Mouse (Mus musculus): Measurements from ENCODE around the gene Krtap17-1. TPM values are rescaled to one million over a fixed set of nuclear protein-coding genes. Genes with fewer than 3 reads are reported as not detected.
A peak's percentile ranks its signal among the peaks of the same experiment; 100 is the strongest.

The Krtap17-1 gene
- polyA plus RNA-seq (2014; fragmentation: Nextera tagmentation; extraction: Ambion mirVana): not detected in 2 replicates

DNA sequence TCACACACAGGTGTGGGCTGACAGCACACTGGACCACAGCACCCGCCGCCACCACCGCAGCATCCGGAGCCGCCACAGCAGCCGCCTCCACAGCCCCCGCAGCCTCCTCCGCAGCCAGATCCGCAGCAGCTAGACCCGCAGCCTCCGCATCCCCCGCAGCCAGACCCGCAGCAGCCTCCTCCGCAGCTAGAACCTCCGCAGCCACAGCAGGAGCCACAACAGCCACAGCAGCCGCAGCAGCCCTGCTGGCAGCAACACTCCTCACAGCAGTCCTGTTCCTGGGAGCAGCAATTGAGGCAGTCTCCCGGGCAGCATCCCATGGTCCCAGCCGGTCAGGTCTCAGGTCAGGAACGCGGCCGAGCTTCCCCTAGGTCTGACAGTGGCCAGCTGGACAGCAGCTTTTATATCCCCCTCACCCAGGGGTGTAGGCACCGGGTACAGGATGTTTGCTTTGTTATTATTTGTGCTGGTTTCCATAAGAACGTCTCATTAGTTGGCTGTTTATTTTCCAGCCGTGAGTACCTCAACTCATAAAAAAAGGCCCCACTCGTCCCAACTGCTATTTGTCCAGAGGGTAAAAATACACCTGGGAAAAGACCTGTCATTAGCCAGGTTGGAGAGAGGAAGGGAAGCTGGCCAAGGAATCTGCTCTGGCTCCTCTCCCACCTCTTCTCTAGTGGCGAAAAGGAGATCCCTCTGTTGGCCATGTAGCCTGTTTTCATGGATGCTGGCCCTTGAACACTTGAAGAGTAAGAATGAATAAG, at the start of gene Krtap17-1:
TSS of gene Krtap17-1 (minus strand) at position 375 of the 764 bp plus-strand sequence.
- WGBS: 30% methylated on average over 25 of the region's 26 CpGs
- DNase-seq (ENCODE audit: low spot score) (no peak), ATAC-seq (replicated peaks; ENCODE audit: low FRiP score) (no peak)
- H3K4me2 ChIP-seq (ENCODE audit: low read depth, low read length, severe bottlenecking): peak within 1 kb of the TSS; percentile 21; the same call in 1 of the 2 replicates
- no peak within 1 kb of the TSS for H3K27ac ChIP-seq (ENCODE audit: low read depth, low read length)
- H3K9me3 ChIP-seq (ENCODE audit: control insufficient read depth, low read length): no peaks in the 10 kb centered on the region
- peak within 1 kb of the TSS; percentile 10; the same call in 1 of the 2 replicates for H3K4me3 ChIP-seq (ENCODE audit: low read depth, low read length)
- H3K4me1 ChIP-seq (replicated peaks; ENCODE audit: control insufficient read depth, insufficient read depth, low read length): no peaks in the 10 kb centered on the region
- no peak within 1 kb of the TSS; the same call in 1 of the 2 replicates for H3K9ac ChIP-seq (ENCODE audit: low read length)
- no peaks in the 10 kb centered on the region for H3K36me3 ChIP-seq (ENCODE audit: control insufficient read depth, insufficient read depth, low read length)
- H3K27me3 ChIP-seq (ENCODE audit: control insufficient read depth, insufficient read depth, low read length): no peaks in the 10 kb centered on the region

DNA sequence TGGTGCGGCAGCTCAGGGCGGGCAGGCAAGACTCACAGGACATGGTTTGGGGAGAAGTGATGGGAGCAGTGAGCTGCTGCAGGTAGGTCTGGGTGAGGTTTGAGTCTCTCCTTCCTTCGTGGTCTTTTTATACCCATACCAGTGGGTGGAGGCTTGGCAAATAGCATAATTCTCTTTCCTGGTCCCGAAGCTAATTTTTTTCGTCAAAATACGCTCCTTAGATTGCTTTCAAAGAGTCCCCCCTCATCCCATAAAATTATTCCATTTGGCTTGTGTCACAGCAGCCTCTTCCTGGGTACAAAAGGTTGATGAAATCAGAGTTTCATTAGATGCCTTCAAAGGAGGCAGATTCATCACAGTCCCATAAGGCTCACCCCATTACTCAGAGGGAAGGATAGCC, 47.7 kb upstream of the Krtap17-1 start, which contains the start of gene Krt34:
TSS of gene Krt34 (minus strand) at position 101 of the 400 bp plus-strand sequence.
- Histone ChIP-seq H3K36me3 (ENCODE audit: control insufficient read depth, insufficient read depth, low read length) (no peaks in the 10 kb centered on the region), H3K9ac (ENCODE audit: low read length) (no peak within 1 kb of the TSS), H3K4me3 (ENCODE audit: low read depth, low read length) (no peak within 1 kb of the TSS), H3K27me3 (ENCODE audit: control insufficient read depth, insufficient read depth, low read length) (no peaks in the 10 kb centered on the region), H3K9me3 (ENCODE audit: control insufficient read depth, low read length) (no peaks in the 10 kb centered on the region), H3K4me2 (ENCODE audit: low read depth, low read length, severe bottlenecking) (no peak within 1 kb of the TSS), H3K27ac (ENCODE audit: low read depth, low read length) (no peak within 1 kb of the TSS), H3K4me1 (replicated peaks; ENCODE audit: control insufficient read depth, insufficient read depth, low read length) (no peaks in the 10 kb centered on the region)
- no peak for DNase-seq (ENCODE audit: low spot score)
- 87% methylated on average over 6 of the region's 6 CpGs for WGBS
- no peak for ATAC-seq (replicated peaks; ENCODE audit: low FRiP score)

DNA sequence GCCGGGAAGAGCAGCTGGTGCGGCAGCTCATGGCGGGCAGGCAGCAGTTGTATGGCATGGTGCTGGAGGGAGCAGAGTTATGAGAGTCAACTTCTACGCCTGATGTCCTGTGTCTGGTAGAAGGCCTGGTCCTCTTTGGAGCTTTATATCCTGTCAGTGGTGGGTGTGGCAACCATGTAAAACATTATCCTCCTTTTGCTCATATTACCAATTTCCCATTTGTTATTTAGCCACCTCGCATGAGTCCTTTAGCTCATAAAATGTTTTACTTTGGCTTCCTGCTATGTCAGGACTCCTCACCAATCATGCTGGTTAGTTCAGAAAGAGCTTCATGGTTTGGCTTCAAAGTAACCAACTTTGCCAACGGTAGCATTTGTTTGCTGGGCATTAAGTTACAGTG, 36.0 kb upstream of the Krtap17-1 start, which contains the start of gene Krt33b:
TSS of gene Krt33b (minus strand) at position 101 of the 400 bp plus-strand sequence.
- WGBS: 97% methylated on average over 6 of the region's 6 CpGs
- Histone ChIP-seq H3K27me3 (ENCODE audit: control insufficient read depth, insufficient read depth, low read length) (no peaks in the 10 kb centered on the region), H3K4me1 (replicated peaks; ENCODE audit: control insufficient read depth, insufficient read depth, low read length) (no peaks in the 10 kb centered on the region), H3K9me3 (ENCODE audit: control insufficient read depth, low read length) (no peaks in the 10 kb centered on the region), H3K9ac (ENCODE audit: low read length) (no peak within 1 kb of the TSS), H3K36me3 (ENCODE audit: control insufficient read depth, insufficient read depth, low read length) (no peaks in the 10 kb centered on the region), H3K4me2 (ENCODE audit: low read depth, low read length, severe bottlenecking) (no peak within 1 kb of the TSS), H3K4me3 (ENCODE audit: low read depth, low read length) (no peak within 1 kb of the TSS), H3K27ac (ENCODE audit: low read depth, low read length) (no peak within 1 kb of the TSS)
- DNase-seq (ENCODE audit: low spot score): no peak
- ATAC-seq (replicated peaks; ENCODE audit: low FRiP score): no peak

DNA sequence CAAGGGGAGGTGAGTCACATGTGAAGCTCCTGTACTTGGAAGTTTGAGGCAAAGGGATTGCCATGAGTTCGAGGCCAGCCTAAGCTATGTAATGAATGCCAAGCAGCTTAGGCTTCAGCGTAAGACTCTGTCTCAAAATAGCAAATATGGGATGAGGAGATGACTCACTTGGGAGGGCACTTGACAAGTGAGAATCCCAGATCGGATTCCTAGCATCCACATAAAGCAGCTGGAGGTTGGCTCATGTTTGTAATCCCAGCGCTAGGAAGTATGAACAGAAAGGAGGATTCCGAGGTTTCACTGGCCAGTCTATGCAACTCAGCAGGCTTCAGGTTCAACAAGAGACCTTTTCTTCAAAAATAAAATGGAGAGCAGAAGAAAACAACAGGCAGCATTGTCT, 27.6 kb upstream of the Krtap17-1 start:
- H3K9me3 ChIP-seq (ENCODE audit: control insufficient read depth, low read length): no peaks in the 10 kb centered on the region
- no peak overlapping the region for H3K27ac ChIP-seq (ENCODE audit: low read depth, low read length)
- no peak overlapping the region for H3K4me2 ChIP-seq (ENCODE audit: low read depth, low read length, severe bottlenecking)
- H3K4me1 ChIP-seq (replicated peaks; ENCODE audit: control insufficient read depth, insufficient read depth, low read length): no peaks in the 10 kb centered on the region
- no peak overlapping the region for H3K4me3 ChIP-seq (ENCODE audit: low read depth, low read length)
- ATAC-seq (replicated peaks; ENCODE audit: low FRiP score) (no peak), DNase-seq (ENCODE audit: low spot score) (no peak)
- WGBS: 86% methylated on average over 5 of the region's 5 CpGs
- no peaks in the 10 kb centered on the region for H3K27me3 ChIP-seq (ENCODE audit: control insufficient read depth, insufficient read depth, low read length)
- no peak overlapping the region for H3K9ac ChIP-seq (ENCODE audit: low read length)
- no peaks in the 10 kb centered on the region for H3K36me3 ChIP-seq (ENCODE audit: control insufficient read depth, insufficient read depth, low read length)

DNA sequence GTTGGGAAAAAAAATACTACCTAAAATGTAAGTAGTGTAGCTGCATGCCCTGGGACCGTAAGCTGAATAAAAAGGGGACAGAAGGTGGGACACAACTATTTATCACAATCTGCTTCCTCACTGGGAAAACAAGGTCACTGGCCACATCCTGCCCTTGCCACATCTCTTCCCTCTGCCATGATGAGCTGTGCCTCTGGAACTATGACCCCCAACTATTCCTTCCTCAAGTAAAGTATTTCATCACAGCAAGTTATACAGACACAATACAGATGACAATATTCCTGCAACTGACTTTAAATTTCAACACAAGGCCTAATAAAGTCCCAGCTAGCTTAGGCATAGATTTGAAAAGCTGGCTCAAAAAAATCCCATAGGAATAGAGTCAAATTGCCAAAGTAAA, 25.7 kb upstream of the Krtap17-1 start:
- no peaks in the 10 kb centered on the region for H3K27me3 ChIP-seq (ENCODE audit: control insufficient read depth, insufficient read depth, low read length)
- no peak overlapping the region for H3K4me3 ChIP-seq (ENCODE audit: low read depth, low read length)
- H3K9me3 ChIP-seq (ENCODE audit: control insufficient read depth, low read length): no peaks in the 10 kb centered on the region
- WGBS: 86% methylated on average over 1 of the region's 1 CpGs
- no peak overlapping the region for H3K9ac ChIP-seq (ENCODE audit: low read length)
- ATAC-seq (replicated peaks; ENCODE audit: low FRiP score) (no peak), DNase-seq (ENCODE audit: low spot score) (no peak)
- H3K4me1 ChIP-seq (replicated peaks; ENCODE audit: control insufficient read depth, insufficient read depth, low read length): no peaks in the 10 kb centered on the region
- H3K27ac ChIP-seq (ENCODE audit: low read depth, low read length): no peak overlapping the region
- no peak overlapping the region for H3K4me2 ChIP-seq (ENCODE audit: low read depth, low read length, severe bottlenecking)
- H3K36me3 ChIP-seq (ENCODE audit: control insufficient read depth, insufficient read depth, low read length): no peaks in the 10 kb centered on the region

DNA sequence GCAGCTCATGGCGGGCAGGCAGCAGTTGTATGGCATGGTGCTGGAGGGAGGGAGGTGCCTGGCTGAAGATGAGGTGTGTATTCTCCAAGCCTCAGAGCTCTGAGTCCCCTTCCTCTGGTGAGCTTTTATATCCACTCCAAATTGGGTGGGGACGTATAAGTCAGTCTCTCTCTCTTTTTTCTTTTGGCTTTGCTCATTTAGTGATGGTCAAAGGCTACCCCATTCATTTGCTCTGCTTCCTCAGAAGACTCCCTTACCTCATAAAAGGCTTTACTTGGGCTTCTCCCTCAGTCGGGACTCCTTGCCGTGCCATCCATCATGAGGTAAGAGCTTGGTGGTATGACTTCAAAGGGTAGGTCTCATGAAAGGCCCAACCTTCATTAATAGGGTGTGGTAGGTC, 22.3 kb upstream of the Krtap17-1 start, which contains the start of gene Krt33a:
TSS of gene Krt33a (minus strand) at position 101 of the 400 bp plus-strand sequence.
- ATAC-seq (replicated peaks; ENCODE audit: low FRiP score) (no peak), DNase-seq (ENCODE audit: low spot score) (no peak)
- Histone ChIP-seq H3K4me3 (ENCODE audit: low read depth, low read length) (no peak within 1 kb of the TSS), H3K4me1 (replicated peaks; ENCODE audit: control insufficient read depth, insufficient read depth, low read length) (no peaks in the 10 kb centered on the region), H3K9ac (ENCODE audit: low read length) (no peak within 1 kb of the TSS), H3K9me3 (ENCODE audit: control insufficient read depth, low read length) (no peaks in the 10 kb centered on the region), H3K27ac (ENCODE audit: low read depth, low read length) (no peak within 1 kb of the TSS), H3K27me3 (ENCODE audit: control insufficient read depth, insufficient read depth, low read length) (no peaks in the 10 kb centered on the region), H3K4me2 (ENCODE audit: low read depth, low read length, severe bottlenecking) (no peak within 1 kb of the TSS), H3K36me3 (ENCODE audit: control insufficient read depth, insufficient read depth, low read length) (no peaks in the 10 kb centered on the region)
- 89% methylated on average over 4 of the region's 4 CpGs for WGBS

DNA sequence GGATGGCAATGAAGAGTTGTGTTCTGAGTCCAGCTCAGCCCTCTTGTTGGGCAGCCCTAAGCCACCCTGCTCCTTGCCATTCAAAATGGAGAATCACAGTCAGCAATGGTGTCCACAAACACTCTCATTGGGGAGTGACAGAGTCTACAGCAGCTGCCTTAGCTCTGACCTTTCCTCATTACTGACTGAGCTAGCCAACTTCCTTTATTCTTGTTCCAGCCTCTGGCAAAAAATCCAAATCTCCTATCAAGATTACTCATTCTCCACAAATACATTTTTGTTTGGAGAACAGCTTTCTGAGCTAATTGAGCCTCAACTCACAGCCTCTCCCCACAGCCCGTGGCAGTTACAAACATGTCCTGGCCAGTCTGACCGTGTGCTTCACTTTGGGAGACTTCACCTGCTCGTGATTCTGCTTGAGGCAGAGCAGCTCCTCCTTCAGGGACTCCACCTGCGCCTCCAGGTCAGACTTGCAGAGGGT, 19.9 kb upstream of the Krtap17-1 start:
- Histone ChIP-seq H3K4me2 (ENCODE audit: low read depth, low read length, severe bottlenecking) (no peak overlapping the region), H3K9me3 (ENCODE audit: control insufficient read depth, low read length) (no peaks in the 10 kb centered on the region), H3K27me3 (ENCODE audit: control insufficient read depth, insufficient read depth, low read length) (no peaks in the 10 kb centered on the region), H3K9ac (ENCODE audit: low read length) (no peak overlapping the region), H3K4me3 (ENCODE audit: low read depth, low read length) (no peak overlapping the region), H3K27ac (ENCODE audit: low read depth, low read length) (no peak overlapping the region), H3K36me3 (ENCODE audit: control insufficient read depth, insufficient read depth, low read length) (no peaks in the 10 kb centered on the region), H3K4me1 (replicated peaks; ENCODE audit: control insufficient read depth, insufficient read depth, low read length) (no peaks in the 10 kb centered on the region)
- no peak for DNase-seq (ENCODE audit: low spot score)
- no peak for ATAC-seq (replicated peaks; ENCODE audit: low FRiP score)
- 82% methylated on average over 4 of the region's 4 CpGs for WGBS

DNA sequence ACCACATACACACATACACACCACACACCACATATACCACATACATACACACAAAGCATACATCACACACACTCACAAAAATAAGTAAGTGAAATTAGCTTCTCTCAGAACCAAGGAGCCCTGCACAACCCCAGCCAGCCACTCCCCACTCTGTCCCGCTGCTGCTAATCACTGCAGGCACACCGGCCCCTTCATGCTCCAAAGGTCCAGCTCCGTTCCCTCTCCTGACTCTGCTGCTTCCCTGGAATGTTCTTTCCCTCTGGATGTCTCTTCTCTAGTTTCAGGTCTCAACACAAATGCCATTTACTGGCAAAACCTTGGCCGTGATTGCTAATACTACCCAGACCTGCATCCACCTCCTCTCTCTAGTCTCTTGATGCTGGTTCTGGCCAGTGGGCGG, 16.9 kb upstream of the Krtap17-1 start:
- no peak overlapping the region for H3K27ac ChIP-seq (ENCODE audit: low read depth, low read length)
- ATAC-seq (replicated peaks; ENCODE audit: low FRiP score) (no peak), DNase-seq (ENCODE audit: low spot score) (no peak)
- H3K36me3 ChIP-seq (ENCODE audit: control insufficient read depth, insufficient read depth, low read length): no peaks in the 10 kb centered on the region
- no peaks in the 10 kb centered on the region for H3K9me3 ChIP-seq (ENCODE audit: control insufficient read depth, low read length)
- no peak overlapping the region for H3K9ac ChIP-seq (ENCODE audit: low read length)
- H3K4me3 ChIP-seq (ENCODE audit: low read depth, low read length): no peak overlapping the region
- no peak overlapping the region for H3K4me2 ChIP-seq (ENCODE audit: low read depth, low read length, severe bottlenecking)
- no peaks in the 10 kb centered on the region for H3K27me3 ChIP-seq (ENCODE audit: control insufficient read depth, insufficient read depth, low read length)
- H3K4me1 ChIP-seq (replicated peaks; ENCODE audit: control insufficient read depth, insufficient read depth, low read length): no peaks in the 10 kb centered on the region
- WGBS: 88% methylated on average over 5 of the region's 5 CpGs

All from forebrain, embryonic 11.5 days (tissue).